Mouse (Mus musculus) retina, postnatal 1 day (tissue): ENCODE measurements around the gene Zc3h12a.

Experiments
- DNase-seq: peaks from one replicate; pipeline ENCODE4 v3.0.0-alpha.2; 2012

The Zc3h12a gene

GRCm38 (mm10) chr4:125127305-125128084 is at the start of gene Zc3h12a:
Gene Zc3h12a (minus strand): TSS chr4:125127840.
- peak; percentile 89 for DNase-seq

GRCm38 (mm10) chr4:125176639-125177165 is 49.1 kb upstream of the Zc3h12a start:
- DNase-seq: peak; percentile 66

DNA sequence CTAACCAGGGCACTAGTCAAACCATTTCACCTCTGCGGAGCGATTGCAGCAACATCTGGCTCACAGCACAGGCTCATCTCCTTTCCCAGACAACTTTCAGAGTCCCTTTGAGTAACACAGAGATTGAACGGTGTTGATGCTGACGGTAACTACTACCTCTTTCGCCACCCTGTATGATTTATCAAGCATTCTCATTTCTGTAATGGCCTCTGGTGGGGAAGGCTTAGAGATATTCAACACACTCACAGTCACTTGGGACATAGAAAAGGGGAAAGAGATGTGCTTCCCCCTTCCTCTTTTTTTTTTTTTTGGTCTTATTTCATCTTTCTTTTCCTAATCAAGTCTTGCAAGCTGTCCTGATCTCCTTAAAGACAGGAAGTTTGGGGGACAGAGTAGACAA is 48.5 kb upstream of the Zc3h12a start:
- DNase-seq: no peak

- DNase-seq: no peak
Observed at GRCm38 (mm10) chr4:125175591-125175990, 48.0 kb upstream of the Zc3h12a start.

- DNase-seq: no peak
Observed at GRCm38 (mm10) chr4:125174516-125175185, 47.0 kb upstream of the Zc3h12a start.

GRCm38 (mm10) chr4:125173150-125173549 is 45.5 kb upstream of the Zc3h12a start:
- DNase-seq: no peak

GRCm38 (mm10) chr4:125172736-125173135 is 45.1 kb upstream of the Zc3h12a start:
- DNase-seq: no peak

GRCm38 (mm10) chr4:125167723-125168122 is 40.1 kb upstream of the Zc3h12a start:
- no peak for DNase-seq

GRCm38 (mm10) chr4:125164861-125165260 is 37.2 kb upstream of the Zc3h12a start:
- DNase-seq: no peak

DNA sequence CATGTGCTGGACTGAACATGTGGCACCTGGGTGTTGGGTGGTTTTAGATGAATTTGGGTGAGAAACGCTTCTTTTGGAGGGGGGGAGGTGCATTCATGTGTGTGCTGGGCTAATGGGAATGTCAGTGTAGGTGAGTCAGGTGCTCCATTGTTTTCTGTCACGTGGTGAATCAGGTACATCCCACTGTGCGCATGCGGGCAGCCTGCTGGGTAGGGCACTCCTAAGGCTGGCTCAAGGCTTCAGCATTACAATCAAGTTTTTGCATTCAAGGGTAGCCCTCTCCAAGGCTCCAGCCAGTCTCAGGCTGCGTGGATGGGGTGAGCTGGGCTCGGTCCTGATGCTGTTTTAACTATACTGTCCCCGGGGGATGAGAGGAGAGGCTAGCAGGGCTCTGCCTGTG is 35.1 kb upstream of the Zc3h12a start:
- no peak for DNase-seq

- DNase-seq: no peak
Observed at GRCm38 (mm10) chr4:125161392-125161791, 33.8 kb upstream of the Zc3h12a start.

GRCm38 (mm10) chr4:125160951-125161331 is 33.3 kb upstream of the Zc3h12a start:
- DNase-seq: no peak

DNA sequence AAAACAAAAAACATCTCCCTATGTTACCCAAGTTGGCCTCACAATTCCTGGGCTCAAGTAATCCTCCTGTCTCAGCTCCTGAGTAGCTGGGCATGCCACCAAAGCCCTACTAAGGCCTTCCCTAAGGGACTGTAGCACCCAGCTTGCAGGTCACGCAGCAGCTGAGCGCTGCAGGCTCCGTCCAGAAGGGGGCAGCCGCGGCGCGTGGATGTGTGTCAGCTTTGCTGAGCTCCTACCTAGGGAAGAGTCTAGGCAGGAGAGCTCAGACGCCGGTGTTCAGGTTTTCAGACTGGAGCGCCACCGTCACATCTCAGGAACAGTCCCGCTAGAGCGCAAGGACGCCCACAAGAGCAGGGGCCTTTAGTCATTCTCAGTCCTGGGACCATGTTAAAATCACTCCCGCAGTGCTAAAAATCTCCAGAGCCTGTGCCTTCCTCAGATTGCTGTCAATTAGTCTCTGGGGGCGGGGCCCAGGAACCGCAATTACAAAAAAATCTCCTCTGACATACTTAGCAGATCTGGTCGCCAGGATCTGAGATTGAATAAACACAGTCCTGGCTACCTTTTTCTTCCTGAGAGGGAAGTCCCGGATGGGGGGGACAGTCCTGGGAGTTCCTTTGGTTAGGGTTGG is 32.8 kb upstream of the Zc3h12a start:
- peak; percentile 86 for DNase-seq

DNA sequence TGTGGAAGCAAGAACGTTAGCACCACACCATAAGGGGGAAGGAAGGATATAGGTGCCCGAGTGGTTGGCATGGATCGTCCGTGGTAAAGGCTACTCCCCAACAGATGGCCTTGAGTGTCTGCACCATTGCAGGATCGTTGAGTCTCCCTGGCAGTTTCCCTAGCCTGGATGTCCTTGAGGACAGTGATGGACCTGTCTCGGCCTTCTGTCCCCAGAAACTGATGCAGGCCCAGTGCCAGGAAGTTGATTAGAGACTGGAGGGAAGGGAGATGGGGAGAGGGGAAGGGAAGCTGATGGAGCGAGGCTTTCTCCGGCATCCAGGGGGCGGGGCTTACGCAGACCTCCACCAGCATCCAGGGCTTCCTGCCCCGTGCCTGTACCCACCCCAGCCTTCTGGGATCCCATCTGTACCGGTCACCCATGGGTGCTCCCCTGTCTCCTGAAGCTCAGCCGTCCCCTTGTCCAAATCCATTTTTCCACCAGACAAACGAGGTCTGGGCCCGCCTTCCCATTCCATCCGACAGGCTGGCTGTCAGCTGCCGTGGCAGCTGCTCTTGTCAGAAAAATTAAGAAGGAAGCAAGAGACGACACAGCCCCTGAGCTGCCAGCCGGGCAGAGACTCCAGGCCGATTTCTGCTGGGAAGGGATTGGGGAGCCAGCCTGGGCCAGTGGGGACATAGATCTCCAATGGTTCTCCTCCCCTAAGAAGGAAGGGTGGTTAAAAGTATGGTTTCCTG is 31.1 kb upstream of the Zc3h12a start:
- DNase-seq: peak; percentile 84

DNA sequence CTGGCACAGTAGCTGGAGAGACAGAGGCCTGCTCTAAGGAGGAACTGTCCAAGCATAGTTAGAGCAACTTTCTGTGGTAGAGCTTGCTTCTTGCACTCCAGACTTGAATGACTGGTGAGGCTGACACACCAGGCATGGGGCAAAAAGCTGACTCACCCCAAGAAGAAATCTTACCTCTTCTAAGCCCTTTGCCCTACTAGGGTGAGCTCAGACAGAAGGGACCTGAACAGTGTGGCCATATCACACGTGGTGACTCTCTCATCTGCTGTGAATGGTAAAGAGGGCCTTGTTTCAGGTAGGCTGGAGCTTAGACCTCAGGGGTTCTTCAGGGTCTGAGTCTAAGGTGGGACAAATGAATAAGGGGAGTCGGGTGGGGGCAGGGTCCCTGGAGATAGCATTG is 30.4 kb upstream of the Zc3h12a start:
- no peak for DNase-seq

GRCm38 (mm10) chr4:125157322-125157721 is 29.7 kb upstream of the Zc3h12a start:
- DNase-seq: no peak

GRCm38 (mm10) chr4:125155646-125156045 is 28.0 kb upstream of the Zc3h12a start:
- DNase-seq: no peak

GRCm38 (mm10) chr4:125153659-125154241 is 26.1 kb upstream of the Zc3h12a start:
- peak; percentile 36 for DNase-seq

DNA sequence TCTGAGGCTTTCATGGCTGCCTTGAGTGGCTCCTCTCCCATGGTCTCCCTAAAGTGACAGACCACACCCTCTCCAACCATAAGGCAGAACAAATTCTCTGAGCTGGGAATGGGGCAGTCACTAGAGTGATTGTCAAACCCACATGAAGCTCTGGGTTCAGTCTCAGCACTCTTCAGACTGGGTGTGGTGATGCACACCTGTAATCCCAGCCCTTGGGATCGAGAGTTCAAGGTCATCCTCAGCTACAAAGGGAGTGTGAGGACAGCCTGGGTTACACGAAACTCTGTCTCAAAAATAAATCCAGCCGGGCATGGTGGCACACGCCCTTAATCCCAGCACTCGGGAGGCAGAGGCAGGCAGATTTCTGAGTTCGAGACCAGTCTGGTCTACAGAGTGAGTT is 24.8 kb upstream of the Zc3h12a start:
- DNase-seq: no peak

GRCm38 (mm10) chr4:125149460-125149859 is 21.8 kb upstream of the Zc3h12a start:
- no peak for DNase-seq

GRCm38 (mm10) chr4:125147970-125148369 is 20.3 kb upstream of the Zc3h12a start:
- no peak for DNase-seq

DNA sequence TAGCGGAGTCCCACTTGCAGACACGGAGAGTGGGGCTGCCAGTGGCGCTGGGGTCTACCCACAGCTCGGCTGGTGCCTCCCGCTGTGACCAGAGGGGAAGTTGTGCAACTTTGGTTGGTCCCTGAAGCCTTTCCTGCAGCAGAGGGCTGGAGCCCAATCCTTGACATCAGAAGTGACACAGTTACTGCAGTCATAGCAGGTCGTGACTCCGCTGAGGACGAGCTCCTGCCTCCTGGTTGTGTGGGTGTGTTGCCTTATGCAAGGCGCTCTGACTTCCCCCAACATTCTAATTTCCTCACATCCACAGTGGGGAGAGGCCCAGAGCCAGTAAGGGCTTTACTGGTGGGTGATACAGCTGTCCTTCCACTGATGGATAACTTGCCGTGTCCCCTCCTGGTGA is 17.6 kb upstream of the Zc3h12a start:
- no peak for DNase-seq

GRCm38 (mm10) chr4:125144627-125145026 is 17.0 kb upstream of the Zc3h12a start:
- DNase-seq: no peak
